Mouse (Mus musculus) fat pad, adult 2 months (tissue): ENCODE results near the gene Eef1g.
"Not testable (repeated sequence)": the region's sequence is repeated elsewhere in the genome, so short reads cannot be mapped to it uniquely, and the experiment has no call there.

Experiments
- DNase-seq: peaks from one replicate; pipeline ENCODE4 v3.0.0-alpha.2; 2011; ENCODE audit warnings: low read depth, low spot score; ENCODE audit errors: extremely low read depth

Eef1g gene

DNA sequence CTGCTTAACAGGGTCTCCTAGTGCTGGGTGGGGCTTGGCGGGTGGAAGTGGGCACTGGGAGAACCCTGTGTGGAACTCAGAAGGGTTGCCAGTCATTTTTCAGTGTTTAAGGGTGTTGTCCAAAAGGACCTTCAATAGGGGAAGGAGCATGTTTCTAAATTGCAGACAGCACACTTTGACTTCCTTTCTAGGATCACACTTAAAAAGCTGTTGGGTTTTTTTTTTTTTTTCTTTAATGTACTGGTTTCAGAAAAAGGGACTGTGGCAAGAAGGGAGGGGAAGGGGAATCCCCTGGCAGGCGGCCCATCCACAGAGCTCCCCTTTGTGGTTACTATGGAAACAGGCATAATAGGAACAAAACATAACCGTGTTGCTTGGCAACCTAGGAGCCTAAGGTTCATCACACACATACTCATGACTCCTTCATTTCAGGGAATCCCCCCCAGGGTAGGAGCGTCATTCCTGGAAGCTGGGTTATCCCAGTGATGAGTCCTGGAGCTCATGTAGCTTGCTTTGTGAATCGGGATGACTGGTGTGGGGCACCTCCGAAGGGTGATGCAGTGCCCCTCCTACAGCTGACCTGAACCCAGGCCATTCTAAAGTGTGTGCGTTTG lies 17.5 kb downstream of the Eef1g start:
- no peak for DNase-seq

DNA sequence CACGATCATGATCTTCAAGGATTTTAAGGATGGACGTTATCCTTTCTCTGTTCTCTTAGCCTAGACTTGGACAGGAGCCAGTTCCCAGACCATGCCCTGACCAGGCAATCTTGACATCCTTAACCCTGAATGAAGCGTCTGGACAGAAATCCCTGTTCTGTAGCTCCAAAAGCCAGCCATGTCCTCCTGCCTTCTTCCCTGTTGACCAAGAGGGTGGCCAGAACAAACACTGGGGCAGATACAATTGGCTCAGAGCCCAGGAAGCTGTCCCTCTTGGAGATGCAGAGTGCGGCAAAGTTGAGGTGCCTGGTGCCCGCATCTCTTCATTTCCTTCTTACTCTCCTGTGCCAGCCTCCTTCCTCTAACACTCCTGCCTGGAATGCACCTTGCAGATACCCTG lies 19.1 kb downstream of the Eef1g start:
- DNase-seq: no peak

DNA sequence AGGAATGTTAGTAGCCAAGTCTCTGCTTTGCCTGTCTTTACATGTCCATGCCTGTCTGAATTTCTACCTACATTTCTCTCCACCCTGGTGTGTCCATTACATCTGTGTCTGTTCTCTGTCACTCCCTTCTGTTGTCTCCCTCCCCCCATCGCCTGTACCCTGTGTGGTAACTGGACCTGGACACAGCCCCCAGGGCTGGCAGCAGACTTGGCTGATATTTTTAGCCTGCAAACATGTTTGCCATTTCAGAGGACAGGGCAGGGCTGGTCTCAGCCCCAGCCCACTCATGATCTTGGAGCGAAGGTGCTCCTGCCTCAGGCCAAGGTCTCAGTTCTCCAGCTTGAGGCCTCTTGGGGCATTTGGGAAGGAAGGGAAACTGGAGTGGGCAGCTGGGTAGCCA lies 21.0 kb downstream of the Eef1g start:
- no peak for DNase-seq

DNA sequence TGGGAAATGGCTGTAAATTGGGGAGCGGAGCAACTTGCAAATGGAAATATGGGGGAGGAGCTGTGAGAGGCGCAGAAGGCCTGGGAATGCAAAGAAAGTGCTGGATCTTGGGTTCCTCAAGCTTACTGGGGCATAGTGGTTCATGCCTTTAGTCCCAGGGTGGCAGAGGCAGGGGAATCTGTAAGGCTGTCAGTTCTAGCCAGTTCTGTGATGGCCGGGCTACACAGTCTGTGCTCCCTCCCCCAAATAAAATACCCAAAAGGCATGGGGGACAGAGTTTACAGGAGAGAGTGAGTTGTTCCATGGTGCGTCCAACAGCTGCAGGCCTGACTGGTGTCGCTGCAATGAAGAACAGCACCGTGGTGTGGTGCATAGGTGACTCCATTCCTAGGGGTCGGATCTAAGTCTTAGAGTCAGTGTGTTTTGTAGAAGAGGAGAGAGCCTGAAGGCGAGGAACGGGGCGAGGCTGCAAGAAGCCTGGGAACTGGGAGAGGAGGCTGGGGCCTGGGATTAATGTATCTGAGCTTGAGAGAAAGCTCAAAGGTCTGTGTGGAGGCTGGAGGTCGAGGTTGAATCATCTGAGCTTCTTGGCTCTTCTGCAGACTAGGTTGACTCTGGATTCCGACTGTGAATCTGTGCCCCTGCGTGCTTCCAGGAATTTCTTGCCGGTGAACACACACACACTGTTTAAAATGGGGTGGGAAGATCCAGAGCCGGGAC lies 21.7 kb downstream of the Eef1g start:
- DNase-seq: no peak

DNA sequence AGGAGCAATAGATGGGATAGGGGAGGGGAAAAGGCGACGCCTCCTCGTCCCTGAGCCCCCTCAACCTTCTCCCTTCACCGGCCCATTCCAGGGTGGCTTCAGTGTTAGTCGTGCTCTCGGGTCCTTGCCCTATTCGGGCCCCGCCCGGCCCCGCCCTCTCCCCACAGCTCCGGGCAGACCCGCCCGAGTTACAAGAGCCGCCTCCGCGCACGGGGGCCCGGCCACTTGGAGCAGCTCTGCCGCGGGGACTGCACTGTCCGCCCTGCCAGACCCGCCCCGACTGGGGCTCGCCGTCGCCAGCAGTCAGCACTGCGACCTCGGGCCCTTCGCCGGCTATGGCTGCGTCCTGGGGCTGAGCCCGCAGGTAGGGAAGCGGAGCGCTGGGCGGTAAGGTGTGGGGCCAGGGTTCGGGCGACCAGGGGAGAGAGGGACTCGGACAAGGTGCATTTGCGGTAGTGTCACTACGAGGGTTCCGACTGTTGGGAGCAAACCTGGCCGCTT lies 22.3 kb downstream of the Eef1g start, which contains the start of gene Ahnak:
Gene Ahnak (plus strand): TSS at position 219 of the 501 bp plus-strand sequence.
- no peak for DNase-seq

DNA sequence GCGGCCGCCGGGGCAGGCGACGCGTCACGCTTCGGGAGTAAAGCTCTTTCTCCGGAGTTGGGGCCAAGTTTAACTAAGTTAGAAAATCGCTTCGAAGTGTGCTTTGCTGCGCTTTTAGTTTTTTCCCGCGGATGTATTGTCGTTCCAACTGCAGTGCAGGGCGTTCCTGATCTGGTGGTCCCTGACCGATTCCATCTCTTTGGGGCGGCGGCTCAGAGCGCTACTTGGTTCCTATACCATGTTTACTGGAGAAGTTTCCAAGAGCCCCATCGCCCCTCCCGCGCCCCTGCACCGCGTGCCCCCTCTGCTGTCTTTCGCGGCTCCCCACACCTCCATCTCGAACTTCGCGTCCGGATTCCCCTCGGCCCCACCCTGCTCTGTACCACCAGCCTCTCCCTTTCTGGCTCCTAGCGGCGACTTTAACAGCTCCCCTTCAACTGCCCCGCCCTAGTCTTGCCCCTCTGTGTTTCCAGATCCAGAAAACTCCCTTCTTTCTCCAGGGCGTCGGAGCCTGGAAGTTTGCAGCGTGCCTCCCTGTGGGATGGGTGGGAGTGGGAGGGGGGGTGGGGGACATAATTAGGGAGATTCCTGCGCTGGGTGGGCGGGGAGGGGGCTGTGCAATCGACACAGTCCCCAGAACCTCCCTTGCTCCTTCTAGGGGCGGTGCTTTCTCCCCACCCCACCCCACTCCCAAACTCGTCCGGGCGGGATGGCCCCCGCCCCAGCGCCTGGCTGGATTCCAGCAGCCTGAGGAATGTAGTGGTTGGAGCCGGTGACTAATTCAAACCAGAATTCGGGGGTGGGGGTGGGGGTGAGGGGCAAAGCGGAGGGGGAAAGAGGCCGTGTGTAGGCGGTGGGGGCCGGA lies 23.0 kb downstream of the Eef1g start:
- no peak for DNase-seq

DNA sequence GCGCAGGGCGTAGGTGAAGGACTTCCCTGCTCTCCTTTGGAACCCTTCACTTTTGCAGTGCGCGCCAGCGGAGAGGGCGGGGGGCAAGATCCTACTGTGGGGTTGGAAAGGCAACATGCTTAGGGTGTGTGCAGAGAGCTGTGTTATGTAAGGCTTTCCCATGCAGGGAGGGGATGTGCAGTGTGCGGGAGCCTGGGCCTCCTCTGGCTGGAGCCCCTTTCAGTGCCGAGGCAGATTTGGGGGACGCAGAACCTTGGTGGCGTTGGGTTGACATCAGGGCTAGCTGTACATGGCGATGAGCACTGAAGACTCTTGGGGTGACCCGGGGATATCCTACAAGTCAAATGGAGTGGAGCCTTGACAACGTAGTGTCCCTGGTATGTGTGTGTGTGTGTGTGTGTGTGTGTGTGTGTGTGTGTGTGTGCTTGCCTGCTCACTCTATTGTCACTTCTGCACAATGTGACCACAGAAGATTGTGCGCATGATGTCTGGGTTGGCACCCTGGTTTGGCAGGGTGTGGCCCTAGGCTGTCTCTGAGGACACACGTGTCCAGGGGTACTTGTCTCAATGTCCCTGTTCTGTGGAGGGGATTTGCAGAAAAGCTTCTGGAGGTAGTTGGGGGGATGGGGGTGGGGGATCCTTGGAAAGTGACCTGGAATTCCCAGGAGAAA lies 23.7 kb downstream of the Eef1g start:
- no peak for DNase-seq

DNA sequence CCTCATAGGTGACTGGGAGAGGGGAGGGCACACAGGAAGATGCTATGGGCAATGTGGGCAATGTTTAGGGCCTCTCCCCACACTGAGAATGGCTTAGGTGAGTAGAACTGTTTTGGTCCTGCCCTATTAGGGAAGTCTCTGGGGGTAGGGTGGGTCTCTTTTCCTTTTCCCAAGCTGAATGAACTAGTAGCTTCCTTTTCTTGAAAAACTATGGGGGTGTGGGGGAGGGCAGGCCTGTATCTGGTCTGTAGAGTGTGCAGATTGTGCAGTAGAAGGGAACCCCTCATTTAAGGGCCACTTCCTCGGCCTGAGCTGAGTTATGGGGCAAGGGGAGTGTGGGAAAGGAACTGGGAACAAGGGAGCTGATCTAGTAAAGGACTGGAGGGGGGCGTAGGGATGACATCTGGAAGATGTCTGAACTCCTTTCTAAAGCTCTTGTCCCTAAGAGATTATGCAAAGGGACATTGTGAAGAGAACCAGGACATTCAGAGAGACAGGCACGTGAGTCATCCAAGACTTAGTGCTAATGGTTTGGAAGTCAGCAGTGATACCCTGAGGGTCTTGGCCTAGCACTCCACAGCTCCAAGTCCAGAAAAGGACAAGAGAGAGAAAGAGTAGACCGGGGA lies 24.5 kb downstream of the Eef1g start:
- DNase-seq: no peak

DNA sequence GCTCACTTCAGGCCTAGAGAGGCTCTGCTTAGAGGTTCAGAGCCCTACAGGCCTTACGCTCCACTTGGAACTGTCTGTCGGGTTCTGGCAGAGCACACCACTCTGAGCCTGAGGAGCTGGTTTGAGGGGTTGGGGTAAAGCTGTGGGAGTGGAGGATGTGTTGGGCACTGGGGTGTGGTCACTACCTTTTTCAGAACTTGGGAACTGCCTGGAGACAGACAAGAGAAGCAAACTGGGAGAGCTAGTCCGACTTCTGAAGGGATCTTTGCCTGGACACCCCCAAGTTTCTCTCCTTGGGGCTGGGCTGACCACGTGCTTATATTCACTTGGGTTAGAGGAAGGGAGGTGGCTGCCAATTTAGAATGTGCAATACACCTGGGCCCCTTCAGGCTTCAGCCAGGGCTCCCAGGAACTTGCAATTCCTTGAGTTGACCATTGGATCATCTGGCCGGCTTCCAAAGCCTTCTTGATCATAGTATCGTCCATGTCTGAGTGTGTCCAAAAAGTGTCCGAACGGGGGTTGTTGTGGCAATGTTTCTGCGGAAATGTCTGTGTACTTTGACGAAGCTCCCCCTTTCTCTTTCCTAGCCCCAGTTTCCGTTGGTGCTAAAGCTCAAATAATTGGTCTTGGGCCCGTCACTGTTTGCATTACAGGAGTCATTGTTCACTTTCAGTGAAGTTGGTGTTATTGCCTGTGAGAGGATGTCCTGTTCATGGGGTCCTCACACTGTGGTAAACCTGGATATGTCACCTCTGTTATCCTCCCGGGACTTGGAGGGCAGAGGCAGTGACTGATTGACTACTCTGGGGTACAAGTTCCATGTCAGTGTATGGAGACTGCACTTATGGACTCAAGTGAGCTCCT lies 25.3 kb downstream of the Eef1g start:
- DNase-seq: peak; percentile 99

DNA sequence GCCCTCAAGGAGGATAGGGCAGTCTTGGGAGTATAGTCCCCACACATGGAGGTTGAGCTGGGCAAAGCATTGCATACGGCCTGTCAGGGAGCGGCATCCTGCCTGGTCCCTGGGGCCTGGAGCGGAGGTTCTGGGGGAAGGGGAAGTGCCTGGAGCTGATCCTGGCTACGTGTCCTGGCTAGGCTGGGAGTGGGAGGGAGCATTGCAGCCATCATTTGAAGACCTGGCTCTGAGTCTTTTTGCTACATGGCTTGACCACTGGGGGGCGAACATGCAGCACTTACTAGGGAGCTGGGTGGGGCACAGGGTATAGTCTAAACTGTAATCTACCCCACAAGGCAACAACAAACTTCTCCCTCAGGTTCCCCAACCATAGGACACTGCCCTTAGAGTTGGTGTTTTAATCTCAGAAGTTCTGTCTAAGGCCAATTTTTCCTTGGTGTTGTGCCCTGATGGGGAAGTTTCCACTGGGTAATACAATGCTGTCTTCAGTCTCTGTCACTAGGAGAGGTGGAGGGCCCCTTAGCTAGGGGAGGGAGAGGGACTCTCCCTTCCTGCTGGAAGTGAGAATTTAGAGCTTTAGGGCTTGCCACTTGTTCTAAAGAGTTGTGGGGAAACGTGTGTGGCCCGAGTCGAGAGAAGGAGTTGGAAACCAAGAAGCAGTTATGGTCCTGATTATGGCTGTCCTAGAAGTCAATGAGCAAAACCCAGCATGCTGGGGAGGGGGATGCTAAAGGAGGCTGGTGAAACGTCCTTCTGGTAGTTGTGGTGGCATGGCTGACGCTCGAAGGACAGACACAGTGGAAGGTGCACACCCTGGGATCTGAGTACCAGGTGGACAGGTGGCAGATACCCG lies 26.2 kb downstream of the Eef1g start:
- DNase-seq: no peak

DNA sequence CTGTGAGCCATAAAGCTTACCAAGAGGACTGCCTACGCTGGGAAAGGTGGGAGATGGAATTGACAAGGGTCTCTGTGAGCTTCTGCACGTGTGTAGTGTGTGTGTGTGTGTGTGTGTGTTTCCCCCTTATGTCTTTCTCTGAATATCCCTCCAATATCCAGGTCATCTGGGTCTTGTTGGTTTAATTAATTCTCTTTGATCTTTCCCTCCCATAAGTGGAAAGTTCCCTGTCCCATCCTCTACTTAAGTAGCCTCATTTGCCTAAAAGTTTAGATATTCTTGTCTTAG lies 26.7 kb downstream of the Eef1g start:
- no peak for DNase-seq

DNA sequence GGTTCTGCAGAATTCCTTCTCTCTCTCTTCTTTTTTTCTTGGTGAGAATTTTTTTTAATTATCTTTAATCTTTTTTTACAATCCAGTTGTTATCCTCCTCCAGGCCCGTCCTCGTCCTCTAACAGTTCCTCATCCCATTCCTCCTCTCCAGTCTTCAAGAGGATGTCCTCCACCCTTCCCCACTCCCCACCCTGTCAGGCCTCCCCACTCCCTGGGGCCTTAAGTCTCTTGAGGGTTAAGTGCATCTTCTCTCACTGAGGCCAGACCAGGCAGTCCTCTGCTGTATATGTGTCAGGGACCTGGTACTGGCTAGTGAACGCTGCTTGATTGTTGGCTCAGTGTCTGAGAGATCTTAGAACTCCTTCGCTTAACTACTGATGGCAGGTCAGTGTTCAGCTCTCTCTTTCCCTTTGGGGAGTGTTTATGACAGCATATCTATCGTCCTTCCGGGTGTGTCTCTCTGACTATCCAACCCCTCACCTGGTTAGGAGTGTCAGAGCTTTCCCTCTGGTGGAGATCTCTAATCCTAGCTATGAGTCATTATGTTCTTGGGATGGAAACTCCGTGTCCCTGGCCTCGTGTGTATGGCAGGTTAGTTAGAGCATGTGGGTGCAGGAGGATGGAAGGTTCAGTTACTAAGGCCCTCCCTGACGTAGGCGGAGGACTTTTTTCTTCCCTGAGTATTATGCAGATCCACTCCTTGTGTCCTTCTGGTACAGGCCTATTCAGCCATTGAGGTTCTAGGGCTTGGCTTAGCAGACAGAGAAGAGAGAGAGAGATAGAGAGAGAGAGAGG lies 28.2 kb downstream of the Eef1g start:
- peak; percentile 91 for DNase-seq

DNA sequence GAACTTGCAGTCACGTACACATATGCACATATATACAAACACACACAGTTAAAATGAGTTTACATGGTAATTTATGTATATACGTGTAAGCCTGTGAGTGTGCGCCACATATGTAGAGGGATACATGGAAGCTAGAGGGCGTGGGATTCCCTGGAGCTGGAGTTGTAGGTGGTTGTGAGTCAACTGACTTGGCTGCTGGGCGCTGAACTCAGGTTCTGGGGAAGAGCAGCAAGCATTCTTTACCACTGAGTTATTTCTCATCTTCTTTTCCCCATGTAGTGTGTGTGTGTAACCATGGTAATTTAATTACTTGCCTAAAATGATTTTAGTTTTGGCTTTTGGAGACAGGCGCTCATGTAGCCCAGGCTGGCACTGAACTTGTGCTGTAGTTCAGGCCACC lies 29.8 kb downstream of the Eef1g start:
- DNase-seq: no peak

DNA sequence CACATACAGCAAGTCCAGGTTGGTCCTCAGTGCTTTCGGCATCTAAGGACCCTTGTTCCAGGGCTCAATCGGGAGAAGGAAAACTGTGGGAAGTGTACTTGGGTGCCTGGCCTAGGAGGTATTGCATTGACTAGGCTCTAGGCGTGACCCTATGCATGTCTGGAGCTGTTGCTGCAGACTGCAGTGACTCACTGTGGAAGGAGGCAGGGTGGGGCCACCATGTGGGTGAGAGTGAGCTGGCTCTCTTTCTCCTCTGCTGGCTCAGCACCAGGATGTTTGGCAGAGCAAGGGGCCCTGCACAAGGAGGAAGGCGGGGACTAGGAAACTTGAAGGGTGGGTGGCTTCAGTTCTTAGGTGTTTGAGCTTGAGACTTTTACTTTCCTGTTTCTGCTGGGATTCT lies 30.7 kb downstream of the Eef1g start:
- peak; percentile 66 for DNase-seq

DNA sequence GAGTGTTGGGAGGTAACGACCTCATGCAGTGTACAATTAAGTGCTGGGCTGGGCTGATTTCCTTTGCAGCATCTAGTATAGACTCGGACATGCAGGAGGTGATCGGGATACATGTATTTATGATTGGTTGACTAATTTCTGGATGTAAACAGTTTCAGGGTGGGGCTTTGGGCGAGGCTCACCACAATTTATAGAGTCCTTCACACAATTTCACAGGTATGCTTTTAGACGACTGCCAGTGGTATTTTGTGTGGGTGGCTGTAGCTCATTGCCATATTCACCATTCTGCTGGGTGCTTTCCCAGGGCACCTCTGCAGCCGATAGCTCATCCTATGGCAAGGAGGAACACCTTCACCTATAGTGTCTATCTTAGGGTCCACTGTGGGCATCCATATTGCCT lies 31.7 kb downstream of the Eef1g start:
- no peak for DNase-seq

DNA sequence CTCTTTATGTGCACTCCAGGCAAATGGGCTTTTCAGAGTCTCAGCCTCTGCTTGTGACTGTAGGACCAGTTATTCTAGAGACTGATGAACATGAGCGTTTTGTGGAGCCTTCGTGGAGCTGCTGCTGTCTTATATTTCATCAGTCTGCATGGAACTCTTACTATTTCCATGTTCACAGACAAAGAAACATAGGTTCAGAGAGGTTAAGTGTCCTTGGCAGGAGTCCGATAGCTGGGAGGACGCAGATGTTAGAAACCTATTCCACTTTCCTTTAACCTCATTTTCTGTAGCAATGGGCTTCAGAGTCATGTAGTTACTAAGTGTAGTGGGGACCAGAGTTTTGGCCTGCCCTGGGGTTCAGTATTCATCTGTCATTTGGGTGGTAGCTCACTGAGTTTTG lies 32.4 kb downstream of the Eef1g start:
- DNase-seq: no peak

DNA sequence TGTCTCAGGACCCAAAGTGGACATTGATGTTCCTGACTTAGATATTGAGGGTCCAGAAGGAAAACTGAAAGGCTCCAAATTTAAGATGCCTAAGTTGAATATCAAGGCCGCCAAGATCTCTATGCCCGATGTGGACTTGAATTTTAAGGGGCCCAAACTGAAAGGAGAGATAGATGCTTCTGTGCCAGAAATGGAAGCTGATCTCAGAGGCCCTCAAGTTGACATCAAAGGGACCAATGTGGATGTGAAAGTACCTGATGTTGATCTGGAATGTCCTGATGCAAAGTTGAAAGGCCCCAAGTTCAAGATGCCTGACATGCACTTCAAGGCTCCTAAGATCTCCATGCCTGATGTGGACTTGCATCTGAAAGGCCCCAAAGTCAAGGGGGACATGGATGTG lies 40.1 kb downstream of the Eef1g start:
- not testable (repeated sequence) for DNase-seq

DNA sequence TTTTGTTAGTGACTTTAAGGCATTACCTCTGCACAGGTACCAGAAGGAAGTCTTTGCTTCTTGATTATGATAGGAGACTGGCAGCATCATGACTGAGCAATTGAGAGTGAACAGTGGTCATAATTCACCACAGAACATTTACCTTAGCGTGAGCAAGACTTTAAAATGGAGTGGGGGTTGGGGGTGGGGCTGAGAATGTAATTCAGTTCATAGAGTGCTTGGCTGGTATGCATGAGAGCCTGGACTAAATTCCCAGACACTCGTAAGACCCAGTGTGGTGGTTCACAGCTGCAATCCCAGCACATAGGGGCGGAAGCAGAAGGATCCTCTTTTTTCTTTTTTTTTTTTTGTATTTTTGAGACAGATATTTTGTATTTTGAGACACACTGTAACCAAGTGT lies 52.5 kb downstream of the Eef1g start:
- no peak for DNase-seq
